Mouse (Mus musculus): ENCODE results near the gene Tnfsf10.

GRCm38 (mm10) chr3:27270160-27270962, 46.5 kb upstream of the Tnfsf10 start:
- TF ChIP-seq CTCF (IDR thresholded peaks at IDR 0.05; ENCODE audit: extremely low read depth, insufficient read depth, insufficient read length, insufficient replicate concordance): peak; percentile 2; the same call in 1 of the 2 replicates
- no peak for TF ChIP-seq POLR2A (IDR thresholded peaks at IDR 0.05; ENCODE audit: low read depth, low read length)
